Mouse (Mus musculus) liver, embryonic 14.5 days (tissue): ENCODE measurements around the gene Fh1.

Experiments
- CTCF ChIP-seq: IDR thresholded peaks from 2 replicates; pipeline ENCODE4 v1.5.1; 2016; ENCODE audit warnings: antibody characterized with exemption, low read depth, control low read depth
- EP300 ChIP-seq: IDR thresholded peaks from 2 replicates; pipeline ENCODE4 v1.6.1; 2016; ENCODE audit warnings: antibody characterized with exemption, low read depth

DNA sequence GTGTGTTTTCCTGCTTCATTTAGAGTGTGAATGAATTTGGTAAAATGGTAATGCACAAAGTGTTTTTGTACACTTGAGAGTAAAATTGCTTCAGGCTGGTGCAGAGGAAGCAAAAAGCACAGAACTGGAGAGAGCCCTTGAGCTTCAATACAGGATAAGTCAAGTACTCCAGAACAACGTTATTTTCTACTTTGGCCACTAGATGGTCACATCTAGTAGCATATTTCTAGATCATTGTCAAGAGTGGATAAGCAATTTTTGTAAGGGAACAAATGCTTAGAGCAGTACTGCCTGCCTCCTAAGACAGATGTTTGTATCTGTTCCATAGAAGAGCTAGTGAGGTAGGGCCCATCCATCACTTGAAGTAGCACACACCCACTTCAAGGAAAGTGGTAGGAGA, 46.2 kb upstream of the Fh1 start:
- TF ChIP-seq EP300 (no peak), CTCF (no peak)
